Mouse (Mus musculus) adrenal gland (tissue): ENCODE data around the gene Me1.
"Not testable (repeated sequence)": the region's sequence is repeated elsewhere in the genome, so short reads cannot be mapped to it uniquely, and the experiment has no call there.

Source experiments
- intact Hi-C: fragments of 180-260 bp; cut with DNase I; formaldehyde crosslinking; loops from one replicate; pipeline ENCODE4 v1.15.1; 2025

Gene Me1

GRCm38 (mm10) chr9:86615765-86616164 is 80.0 kb downstream of the Me1 start:
- intact Hi-C loops: no loop called here

- intact Hi-C loops: no loop called here
These were observed 83.7 kb downstream of the Me1 start for GRCm38 (mm10) chr9:86612091-86612490.

GRCm38 (mm10) chr9:86605776-86606175 is 90.0 kb downstream of the Me1 start:
- intact Hi-C loops: no loop called here

GRCm38 (mm10) chr9:86599723-86600303 is 95.9 kb downstream of the Me1 start:
- intact Hi-C loops: no loop called here

GRCm38 (mm10) chr9:86596983-86597382 is 98.8 kb downstream of the Me1 start:
- intact Hi-C loops: not testable (repeated sequence)

- intact Hi-C loops: not testable (repeated sequence)
These were observed 101.4 kb downstream of the Me1 start for GRCm38 (mm10) chr9:86594357-86594767.

GRCm38 (mm10) chr9:86592676-86593668 is 102.8 kb downstream of the Me1 start:
- intact Hi-C loops: loop anchor here (2.0 kb wide), 2 partner anchors 154 to 208 kb away; no protein-coding TSS in a partner anchor

- intact Hi-C loops: no loop called here
These were observed 108.5 kb downstream of the Me1 start for GRCm38 (mm10) chr9:86587019-86587795.

- intact Hi-C loops: no loop called here
These were observed 112.0 kb downstream of the Me1 start for GRCm38 (mm10) chr9:86583740-86584139.

GRCm38 (mm10) chr9:86579657-86580056 is 116.1 kb downstream of the Me1 start:
- intact Hi-C loops: loop anchor here (10.0 kb wide), 1 partner anchor 805 kb away; no protein-coding TSS in a partner anchor

GRCm38 (mm10) chr9:86575178-86575577 is 120.6 kb downstream of the Me1 start:
- intact Hi-C loops: loop anchor here (10.0 kb wide), 1 partner anchor 800 kb away; no protein-coding TSS in a partner anchor

- intact Hi-C loops: loop anchor here (5.0 to 10.0 kb wide), 2 partner anchors 106 to 799 kb away; partner anchors contain the start of gene Dop1a
These were observed 122.0 kb downstream of the Me1 start for GRCm38 (mm10) chr9:86573616-86574303.

- intact Hi-C loops: loop anchor here (5.0 to 10.0 kb wide), 2 partner anchors 105 to 798 kb away; partner anchors contain the start of gene Dop1a
These were observed 123.0 kb downstream of the Me1 start for GRCm38 (mm10) chr9:86572636-86573291.

- intact Hi-C loops: loop anchor here (5.0 to 10.0 kb wide), 2 partner anchors 105 to 797 kb away; partner anchors contain the start of gene Dop1a
These were observed 123.6 kb downstream of the Me1 start for GRCm38 (mm10) chr9:86572196-86572595.

GRCm38 (mm10) chr9:86571540-86572135 is 124.1 kb downstream of the Me1 start, which contains the start of the genes Pgm3 and Rwdd2a:
Gene Pgm3, minus strand, starts transcription at chr9:86571842.
Gene Rwdd2a, plus strand, starts transcription at chr9:86571991.
- intact Hi-C loops: loop anchor here (5.0 to 10.0 kb wide), 2 partner anchors 104 to 797 kb away; partner anchors contain the start of gene Dop1a

GRCm38 (mm10) chr9:86570946-86571345 is 124.8 kb downstream of the Me1 start:
- intact Hi-C loops: loop anchor here (5.0 to 10.0 kb wide), 2 partner anchors 104 to 796 kb away; partner anchors contain the start of gene Dop1a

- intact Hi-C loops: loop anchor here (5.0 to 10.0 kb wide), 2 partner anchors 103 to 796 kb away; partner anchors contain the start of gene Dop1a
These were observed 125.4 kb downstream of the Me1 start for GRCm38 (mm10) chr9:86570261-86570890.

GRCm38 (mm10) chr9:86569314-86569910 is 126.3 kb downstream of the Me1 start:
- intact Hi-C loops: no loop called here
